Mouse (Mus musculus) frontal cortex, postnatal 25 days (tissue): ENCODE data around the gene Ints3.

Experiments used
- DNase-seq, 2 experiments: peaks; one replicate each; pipeline ENCODE4 v3.0.0; 2022; ENCODE audit warnings: low spot score in 2 of 2

Gene Ints3

DNA sequence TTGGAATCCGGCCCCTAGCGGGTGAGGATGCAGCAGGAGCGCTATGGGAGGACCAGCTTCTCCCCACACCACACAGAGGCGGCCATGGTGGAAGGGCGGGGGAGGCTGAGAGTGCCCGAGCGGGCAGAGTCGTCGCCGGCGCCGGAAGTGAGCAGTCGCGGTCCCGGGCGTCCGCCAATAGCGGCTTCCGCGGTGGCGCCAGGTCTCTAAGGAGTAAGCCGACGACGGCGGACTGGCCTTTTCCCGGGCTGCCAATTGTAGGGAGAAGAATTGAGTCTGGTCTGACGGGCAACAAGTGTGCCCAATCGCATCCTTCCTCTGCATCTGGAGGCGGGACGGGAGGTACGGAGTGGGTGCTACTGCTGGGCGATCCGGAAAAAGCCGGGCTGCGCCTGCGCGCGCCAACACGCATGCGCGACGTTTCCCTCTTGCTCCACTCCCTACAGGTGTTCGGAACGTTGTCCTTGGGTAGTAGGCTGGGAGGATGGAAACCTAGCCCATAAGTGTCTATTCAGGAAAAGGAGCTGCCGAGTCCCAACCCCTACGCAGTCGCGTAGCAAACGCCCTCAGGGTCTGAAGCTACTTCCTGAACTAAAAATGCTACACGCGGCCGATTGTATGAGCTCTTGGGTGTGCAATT is at the start of gene Ints3:
Gene Ints3, minus strand, starts transcription at position 242 of the 640 bp plus-strand sequence.
- peak; percentile 99 to 100 for DNase-seq

DNA sequence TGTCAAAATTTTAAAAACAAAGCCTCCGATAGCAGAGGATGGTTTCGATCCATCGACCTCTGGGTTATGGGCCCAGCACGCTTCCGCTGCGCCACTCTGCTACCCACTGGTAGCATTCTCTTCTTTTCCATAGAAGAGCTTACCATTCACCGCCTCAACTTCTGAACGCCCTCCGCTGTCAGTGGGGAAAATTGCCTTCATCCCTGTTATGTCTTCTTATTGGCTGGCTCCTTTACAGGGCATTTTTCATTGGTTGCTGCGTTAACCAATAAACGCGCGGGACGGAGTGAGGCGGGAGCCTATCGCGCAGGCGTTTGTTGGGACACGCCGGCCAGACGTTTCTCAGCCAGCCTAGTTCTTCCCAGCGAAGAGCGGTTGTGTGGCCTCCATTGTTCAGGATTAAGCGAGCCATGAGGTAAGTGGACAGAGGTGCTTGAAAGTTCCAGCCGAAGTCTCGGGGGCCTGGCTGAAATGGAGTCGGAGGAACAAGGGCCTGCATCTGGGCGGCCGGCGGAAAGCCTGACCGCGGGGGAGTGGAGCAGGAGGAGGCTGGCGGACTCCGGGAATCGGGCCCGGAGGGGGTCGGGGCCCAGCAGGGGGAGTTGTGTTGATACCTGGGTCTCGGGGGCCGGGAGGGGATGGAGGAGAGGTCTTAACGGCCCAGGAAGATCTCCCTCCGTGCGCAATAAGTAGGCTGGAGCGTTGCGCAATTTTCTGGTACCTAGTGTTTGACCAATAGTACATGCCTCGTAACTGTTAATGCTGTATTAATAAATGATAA is 42.6 kb upstream of the Ints3 start, which contains the start of gene Ilf2:
Gene Ilf2, plus strand, starts transcription at position 296 of the 781 bp plus-strand sequence.
- peak; percentile 90 to 92 for DNase-seq

DNA sequence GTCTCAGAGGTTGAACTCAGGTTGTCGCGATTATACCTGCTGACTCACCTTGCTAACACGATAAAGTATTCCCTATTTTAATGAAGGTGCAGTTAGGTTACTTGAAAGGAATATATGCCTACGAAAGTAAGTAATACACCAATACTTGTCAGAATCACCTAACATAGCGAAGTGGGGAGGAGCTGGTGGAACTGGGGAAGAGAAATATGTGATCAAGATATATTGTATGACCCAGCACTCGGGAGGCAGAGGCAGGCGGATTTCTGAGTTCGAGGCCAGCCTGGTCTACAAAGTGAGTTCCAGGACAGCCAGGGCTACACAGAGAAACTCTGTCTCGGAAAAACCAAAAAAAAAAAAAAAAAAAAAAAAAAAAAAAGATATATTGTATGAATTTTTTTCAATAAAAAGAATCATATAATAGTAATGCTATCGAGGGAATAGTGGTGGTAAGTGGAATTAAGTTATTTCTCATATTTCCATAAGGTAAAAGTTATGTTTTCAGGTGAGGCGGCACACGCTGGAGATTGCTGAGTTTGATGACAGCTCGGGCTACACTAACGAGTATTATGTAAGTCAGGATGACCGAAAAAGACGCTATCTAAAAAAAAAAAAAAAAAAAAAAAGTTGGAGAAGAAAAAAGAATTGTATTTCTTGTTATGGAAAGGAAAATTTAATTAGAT is 41.9 kb upstream of the Ints3 start:
- no peak for DNase-seq

DNA sequence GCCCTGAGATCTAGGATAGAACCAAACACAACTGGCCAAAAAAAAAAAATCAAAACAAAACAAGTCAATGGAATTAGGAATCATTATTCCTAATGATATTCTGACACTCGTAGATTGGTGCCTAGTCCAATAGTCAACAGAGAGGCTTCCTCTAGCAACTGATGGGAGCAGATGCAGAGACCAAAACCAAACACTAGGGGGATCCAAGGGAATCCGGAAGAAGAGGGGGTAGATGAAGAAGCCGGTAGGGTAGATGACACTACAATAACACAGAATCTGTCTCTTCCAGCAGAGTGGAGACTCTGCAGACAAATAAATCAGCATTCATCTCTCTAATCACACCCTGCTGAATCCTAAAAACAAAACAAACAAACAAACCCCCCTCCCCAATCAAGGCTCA is 38.8 kb upstream of the Ints3 start:
- no peak for DNase-seq

DNA sequence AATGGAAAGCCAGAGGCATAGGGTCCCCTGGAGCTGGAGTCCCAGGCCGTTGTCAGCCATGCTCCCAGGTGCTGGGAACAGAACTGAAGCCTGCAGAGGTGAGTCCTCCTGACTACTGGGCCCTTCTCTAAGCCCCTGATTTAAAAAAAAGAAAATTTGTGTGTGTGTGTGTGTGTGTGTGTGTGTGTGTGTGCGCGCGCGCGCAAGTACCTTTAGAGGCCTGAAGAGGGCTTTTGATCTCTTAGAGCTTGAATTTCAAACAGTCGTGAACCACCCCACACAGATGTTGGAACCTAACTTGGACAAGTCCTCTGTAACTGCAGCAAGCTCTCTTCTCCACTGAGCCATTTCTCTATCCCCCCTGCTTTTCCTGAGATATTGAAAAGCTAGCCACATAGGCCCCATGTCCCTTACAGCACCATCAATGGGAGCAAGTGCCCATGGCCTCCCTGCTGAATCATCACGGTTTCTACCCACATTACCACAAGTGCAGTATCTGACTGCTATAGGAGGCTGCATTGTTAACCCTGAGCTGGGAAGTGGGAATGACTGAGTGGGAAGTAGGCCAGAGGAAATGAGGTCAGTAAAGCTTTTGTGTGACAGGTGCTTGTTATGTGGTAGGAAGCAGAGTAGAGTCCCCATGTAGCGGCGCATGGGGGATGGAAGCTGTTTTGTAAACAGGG is 34.3 kb upstream of the Ints3 start:
- no peak for DNase-seq

DNA sequence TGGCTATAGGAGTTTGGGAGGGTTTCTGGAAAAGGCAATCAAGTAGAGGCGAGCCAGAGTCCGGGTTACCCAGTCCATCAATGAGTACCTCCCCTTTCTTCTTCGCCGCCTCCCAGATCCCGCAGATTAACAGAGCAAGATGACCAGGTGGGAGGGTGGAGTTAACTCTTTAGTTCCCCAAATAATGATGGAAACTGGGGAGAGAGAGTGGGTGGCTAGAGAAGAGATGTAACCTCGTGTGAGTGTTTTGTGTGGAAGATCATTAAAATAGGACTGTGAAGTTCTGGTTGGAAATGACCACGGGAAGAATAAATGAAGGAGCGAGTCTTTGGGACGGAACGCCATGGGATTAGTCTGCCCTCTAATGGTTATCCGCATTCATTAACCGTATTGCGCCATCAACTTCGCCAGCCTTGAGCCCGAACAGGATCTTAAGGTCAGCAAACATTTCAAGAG is 32.9 kb upstream of the Ints3 start:
- DNase-seq: peak in 1 of 2 experiments; percentile 47

DNA sequence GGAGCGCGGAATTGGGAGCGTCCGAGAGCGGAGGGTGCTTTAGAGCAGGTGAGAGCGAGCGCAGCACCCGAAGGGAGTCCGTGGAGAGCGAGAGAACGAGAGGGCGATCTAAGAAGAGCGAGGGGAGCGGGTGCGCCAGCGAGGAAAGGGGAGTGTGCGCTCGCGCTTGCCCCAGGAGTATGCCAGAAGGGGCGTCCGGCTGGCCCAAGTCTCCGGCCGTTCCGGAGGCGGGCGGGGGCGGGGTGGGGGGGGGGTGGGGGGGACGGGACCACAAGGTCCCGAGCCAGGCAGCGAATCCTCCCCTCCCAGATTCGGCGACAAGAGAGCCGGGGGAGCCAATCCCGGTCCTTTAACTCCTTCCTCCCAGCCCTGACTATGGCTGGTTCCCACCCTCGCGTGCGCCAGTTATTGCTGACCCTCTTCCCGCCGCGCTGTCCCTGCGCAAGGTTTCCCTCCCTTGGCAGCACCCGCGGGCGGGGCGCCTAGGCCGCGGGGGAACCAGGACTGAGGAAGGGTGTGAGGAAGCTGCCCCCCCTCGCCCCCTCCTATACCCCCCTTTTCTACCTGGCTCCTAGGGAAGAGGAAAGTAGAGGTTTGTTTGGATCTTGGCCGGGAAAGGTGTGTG is 32.4 kb upstream of the Ints3 start, which contains the start of gene Npr1:
Gene Npr1, minus strand, starts transcription at position 181 of the 625 bp plus-strand sequence.
- DNase-seq: no peak

DNA sequence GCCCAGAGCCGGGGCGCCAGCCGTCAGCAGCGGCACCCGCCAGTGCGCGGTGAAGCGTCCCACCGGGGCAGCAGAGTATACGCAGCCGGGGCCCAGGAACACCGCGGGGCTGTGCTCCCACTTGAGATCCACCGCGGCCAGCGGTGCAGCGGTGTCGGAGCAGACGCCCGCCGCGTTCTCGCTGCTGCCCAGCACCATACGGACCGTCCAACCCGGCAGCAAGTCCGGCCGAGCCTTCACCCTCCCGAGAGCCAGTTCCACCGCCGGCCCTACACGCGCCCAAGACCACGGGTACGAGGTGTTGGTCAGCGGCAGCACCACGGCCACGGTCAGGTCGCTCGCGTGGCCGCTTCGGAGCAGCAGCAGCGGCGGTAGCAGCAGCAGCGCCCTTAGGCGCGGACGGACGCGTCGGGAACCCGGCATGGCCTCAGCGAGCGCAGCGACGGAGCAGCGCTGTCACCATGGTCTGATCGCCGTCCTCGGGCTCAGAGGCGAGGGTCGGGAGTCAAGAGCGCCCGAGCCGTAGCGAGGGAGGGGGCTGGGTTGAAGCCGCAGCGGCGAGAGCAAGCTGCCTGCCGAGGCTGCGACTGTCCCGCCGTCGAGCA is 31.8 kb upstream of the Ints3 start:
- no peak for DNase-seq

DNA sequence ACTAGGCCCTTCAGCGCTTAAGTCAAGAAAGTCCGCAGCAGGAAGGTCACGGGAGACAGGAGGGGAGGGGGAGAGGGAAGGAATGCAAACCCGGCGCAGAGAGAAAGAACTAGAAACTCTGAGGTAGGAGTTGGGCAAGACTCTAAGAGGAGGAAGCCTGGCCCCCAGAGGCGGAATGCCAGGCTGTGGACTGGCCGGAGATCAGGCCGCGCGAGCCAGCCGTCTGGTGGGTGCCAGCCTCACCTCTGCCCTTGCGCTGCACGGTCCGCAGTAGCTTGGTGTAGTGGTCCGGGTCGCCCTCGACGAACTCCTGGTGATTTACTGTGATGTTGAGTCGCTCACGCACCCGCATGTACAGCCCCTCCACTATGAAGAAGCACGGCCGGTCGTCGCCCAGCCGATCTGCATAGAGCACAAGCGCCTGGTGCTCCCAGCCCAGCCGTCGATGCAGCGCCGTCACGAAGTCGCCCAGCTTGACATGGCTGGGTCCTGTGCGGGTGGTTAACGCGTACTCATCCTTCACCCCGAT is 31.2 kb upstream of the Ints3 start:
- no peak for DNase-seq

DNA sequence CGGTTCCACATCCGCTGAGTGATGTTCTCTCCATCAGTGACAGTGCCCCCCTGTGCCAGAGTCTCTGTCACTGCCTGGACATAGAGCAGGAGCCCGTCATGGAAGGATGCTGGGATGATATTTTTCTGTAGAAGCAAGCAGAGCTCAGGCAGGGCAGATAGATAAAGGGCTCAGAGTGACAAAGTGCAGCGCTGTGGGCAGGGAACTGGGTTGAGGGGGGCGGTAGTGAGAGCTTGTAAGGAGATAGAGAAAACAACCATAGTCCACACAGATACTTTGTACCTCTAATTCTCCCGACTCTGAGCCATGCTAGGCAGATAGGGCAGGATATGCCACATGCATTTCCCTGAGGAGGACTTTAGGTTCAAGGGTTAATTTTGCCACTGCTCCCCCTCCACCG is 29.2 kb upstream of the Ints3 start:
- DNase-seq: no peak

DNA sequence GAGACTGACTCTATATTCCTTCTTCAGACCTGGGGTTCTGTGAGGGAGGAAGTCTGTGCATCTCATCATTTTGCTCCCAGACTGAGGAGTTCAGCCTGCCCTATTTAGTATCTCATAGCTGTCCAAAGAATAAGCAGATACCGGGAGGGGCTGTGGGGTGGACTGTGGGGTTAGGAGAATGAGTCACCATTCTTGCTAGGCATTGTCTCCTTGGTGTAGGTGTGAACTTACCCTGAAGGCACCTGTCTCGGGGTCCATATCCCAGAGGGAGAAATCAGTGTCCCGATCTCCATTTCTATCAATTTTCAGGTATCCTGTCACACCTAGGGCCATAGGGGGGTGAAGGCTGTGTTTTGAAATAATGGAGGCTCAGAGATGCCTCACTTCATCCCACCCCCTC is 28.5 kb upstream of the Ints3 start:
- DNase-seq: no peak

DNA sequence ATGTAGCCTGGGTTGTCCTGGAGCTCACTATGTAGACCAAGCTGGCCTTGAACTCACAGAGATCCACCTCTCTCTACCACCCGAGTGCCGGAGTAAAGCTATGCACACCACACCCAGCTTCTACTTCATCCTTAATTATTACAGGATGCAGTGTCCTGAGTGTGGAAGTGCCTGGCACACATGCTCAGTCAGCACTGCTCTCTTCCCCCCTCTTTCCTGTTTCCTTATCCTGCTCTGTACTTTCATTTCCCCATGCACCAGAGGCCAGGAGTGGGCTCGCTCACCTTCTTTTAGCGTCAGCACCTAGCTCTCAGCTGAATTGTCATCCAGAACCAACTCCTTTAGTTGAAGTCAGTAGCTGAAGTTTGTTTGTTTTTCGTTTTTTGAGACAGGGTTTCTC is 26.9 kb upstream of the Ints3 start:
- no peak for DNase-seq

DNA sequence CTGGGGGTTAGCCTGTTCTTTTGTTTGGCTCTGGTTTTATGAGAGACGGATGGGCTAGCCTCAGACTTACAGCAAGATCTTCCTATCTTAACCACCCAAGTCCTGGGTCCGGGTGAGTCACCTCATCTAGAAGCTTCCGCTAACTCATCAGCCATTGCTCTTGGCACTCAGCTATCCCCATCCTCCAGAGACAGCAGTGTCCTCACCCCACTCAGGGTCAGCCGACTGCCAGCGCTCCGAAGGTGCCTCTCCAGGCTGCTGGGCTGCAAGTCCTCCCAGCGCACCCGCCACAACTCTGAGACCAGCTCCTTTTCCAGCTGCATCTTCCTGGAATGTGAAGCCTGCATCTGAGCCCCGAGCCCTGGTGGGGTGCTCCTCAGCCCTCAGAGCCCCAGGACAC is 26.3 kb upstream of the Ints3 start:
- no peak for DNase-seq

DNA sequence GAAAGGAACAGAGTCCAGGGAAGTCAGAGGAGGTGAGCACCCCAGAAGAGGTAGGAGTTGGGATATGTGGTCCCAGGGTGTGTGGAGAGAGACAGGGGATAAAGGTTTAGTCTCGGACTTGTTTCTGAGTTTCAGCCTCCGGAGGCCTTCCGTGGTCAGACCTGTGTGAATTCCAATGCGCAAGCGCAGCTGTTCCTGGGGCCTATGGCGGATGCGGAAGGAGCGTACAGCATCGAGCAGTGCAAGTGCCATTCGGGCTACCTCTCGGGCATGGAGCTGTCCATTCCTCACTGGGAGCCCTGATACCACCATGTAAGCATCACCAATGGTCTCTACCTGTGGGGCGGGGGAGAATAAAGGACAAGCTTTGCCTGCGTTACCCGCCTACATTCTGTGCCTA is 21.5 kb upstream of the Ints3 start:
- no peak for DNase-seq

DNA sequence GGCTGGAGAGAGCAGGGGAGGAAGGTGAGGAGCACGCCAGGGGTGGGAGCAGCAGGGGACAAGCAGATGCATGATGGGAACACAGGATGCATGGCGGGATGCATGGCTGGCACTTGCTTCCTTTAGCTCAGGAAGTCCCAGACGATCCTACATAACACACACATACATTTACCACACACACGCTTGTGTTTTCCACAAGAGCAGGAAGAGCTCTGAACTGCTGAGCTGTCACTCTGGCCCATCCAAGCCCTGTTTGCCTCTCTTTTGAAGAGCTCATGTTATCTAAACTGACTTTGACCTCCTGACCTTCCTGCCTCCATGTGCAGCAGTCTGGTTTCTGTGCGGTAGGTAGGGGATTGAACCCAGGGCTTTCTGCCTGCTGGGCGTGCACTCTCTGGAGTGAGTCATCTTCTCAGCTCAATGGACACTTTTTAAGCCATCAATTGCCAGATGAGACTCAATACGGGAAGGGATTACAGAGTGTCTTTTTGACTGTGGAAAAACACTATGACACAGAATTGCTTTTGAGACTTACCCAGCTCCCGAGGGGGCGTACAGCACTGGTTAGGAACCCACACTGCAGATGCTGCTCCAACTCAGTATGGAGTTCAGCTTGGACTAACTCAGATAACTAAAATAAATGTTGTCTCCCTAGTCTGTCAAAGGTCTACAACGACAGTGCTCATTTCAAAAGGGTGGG is 18.1 kb upstream of the Ints3 start:
- no peak for DNase-seq

DNA sequence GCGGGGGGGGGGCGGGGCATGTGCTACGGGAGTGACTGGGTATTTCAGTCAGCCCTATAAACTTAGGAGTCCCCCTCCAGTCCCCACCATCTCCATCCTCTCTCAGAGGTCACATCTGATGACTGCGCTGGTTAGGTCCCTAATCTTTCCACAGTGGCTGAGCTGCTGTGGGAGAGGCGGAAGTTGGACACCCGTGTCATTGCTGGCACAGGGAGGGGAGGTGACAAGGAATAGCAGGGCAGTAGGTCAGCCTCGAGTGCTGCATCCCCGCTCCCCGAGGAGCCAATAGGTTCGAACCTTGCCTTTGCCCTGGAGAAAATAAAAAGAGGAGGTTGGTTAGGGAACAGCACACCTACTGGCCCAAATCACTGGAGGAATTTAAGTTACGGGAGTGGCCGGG is 17.5 kb upstream of the Ints3 start:
- DNase-seq: no peak

DNA sequence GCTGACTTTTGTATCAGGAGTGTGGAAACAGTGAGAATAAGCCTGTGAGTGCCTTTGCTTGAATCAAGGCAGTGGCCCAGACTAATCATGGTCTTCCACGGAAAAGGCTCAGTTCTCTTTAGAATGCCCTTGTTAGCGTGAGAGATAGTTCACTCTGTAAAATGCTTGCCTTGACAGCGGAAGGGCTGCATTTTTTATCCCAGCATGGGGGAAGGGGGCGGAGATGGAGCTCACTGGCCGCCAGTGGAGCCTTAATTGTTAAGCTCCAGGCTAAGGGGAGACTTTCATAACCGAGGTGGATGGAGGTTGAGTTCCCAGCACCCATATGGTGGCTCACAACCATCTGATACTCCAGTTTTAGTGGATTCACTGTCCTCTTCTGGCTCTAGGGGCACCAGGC is 15.2 kb upstream of the Ints3 start:
- no peak for DNase-seq

DNA sequence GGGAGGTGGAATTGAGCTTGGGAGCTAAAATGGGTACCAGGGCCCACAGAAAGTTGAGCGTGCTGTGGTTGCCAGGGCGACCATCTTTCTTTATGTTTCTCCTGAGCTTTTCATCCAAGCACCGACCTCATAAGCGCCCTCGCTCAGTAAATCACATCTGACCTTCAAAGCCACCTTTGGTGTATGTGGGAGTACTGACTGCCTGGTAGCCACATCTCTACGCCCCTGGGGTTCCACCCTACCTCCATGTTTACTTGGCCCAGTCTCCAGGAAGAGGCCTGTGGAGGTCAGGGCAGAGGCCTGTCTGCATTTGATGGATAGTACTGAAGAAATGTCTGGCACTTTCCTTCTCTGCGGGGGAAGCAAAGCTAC is 13.7 kb upstream of the Ints3 start:
- no peak for DNase-seq

DNA sequence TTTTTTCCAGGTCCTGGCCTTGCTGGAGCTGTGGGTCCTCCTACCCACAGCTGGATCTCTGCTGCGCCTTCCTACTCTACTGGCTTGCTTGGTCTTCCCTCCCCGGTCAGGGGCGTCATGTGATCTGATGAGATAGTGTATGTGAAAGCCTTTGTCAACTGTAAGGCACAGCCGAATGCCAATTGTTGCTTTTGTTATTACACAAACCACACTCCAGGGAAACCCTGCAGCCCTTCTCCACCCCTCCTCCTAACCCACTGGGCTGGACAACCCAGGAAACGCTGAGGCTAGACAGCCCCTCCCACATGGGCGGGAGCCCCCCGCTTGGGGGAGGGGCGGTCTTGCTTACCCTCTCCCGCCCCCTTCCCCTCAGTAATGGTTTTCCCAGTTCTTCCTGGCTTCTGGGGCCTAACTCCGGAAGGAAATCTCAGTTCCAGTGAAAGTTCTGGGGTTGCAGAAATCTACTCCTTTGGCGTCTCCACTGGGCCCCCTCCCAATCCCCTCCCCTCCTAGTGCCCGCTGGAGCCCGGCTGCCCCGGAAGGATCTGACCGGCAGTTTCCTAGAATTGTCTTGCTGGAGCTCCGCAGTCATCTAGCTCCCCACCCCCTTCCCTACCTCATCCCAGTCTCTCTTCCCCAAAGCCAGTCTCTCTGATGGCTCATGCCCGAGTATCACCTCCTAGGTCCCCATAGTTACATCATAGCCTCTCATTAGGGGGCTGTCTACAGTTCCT is 13.1 kb upstream of the Ints3 start:
- DNase-seq: peak in 1 of 2 experiments; percentile 39
